Mouse (Mus musculus): ENCODE measurements around the gene Agt.

The Agt gene

GRCm38 (mm10) chr8:124507572-124508320 is 61.8 kb downstream of the Agt start:
- no peak for DNase-seq (ENCODE audit: low spot score)

All from embryo, embryonic 10 days (tissue).